Mouse (Mus musculus) small intestine, adult 10 weeks (tissue): ENCODE measurements around the gene Samd7. TPM values are rescaled to one million over a fixed set of nuclear protein-coding genes. Genes with fewer than 3 reads are reported as not detected.

ENCODE experiments used
- polyA plus RNA-seq: library from polyadenylated mRNA; stranded (reverse); fragments of 350-450 nt; fragmentation: Illumina TruSeq; extraction: RNeasy Lipid Tissue Mini Kit (QIAGEN cat#74804); gene quantifications from one replicate; pipeline ENCODE4 v1.2.3, GENCODE M21; 2014; ENCODE audit warnings: low replicate concordance

The Samd7 gene
- polyA plus RNA-seq: not detected

GRCm38 (mm10) chr3:30746006-30746405 lies at the start of gene Samd7:
Gene Samd7 (plus strand): TSS chr3:30746293.

GRCm38 (mm10) chr3:30699711-30700505 lies 46.2 kb upstream of the Samd7 start, which contains the start of gene Lrrc31:
Gene Lrrc31 (minus strand): TSS chr3:30699843.

GRCm38 (mm10) chr3:30792737-30793402 lies 46.8 kb downstream of the Samd7 start, which contains the start of gene Sec62:
Gene Sec62 (plus strand): TSS chr3:30792875.

Other genes with a start within 250 kb of the Samd7 start
- gene Mecom, start 198.3 kb upstream of the Samd7 start, polyA plus RNA-seq: 9.6 TPM
- not detected for gene Actrt3, start 146.4 kb upstream of the Samd7 start, polyA plus RNA-seq
- gene Mynn, start 144.2 kb upstream of the Samd7 start, polyA plus RNA-seq: 38.2 TPM
- gene Lrriq4, start 101.8 kb upstream of the Samd7 start, polyA plus RNA-seq: not detected
- 0.30 TPM for gene Lrrc34, start 98.4 kb upstream of the Samd7 start, polyA plus RNA-seq
- gene Lrrc31, start 46.5 kb upstream of the Samd7 start, polyA plus RNA-seq: 3.5 TPM
- gene Sec62, start 46.6 kb downstream of the Samd7 start, polyA plus RNA-seq: 160 TPM
- gene Gpr160, start 109.7 kb downstream of the Samd7 start, polyA plus RNA-seq: 70.9 TPM
- 26.4 TPM for gene Phc3, start 223.1 kb downstream of the Samd7 start, polyA plus RNA-seq
- gene Prkci, start 249.5 kb downstream of the Samd7 start, polyA plus RNA-seq: 57.2 TPM